Mouse (Mus musculus): ENCODE results near the gene Ndufc1.
"Not testable (repeated sequence)": the region's sequence is repeated elsewhere in the genome, so short reads cannot be mapped to it uniquely, and the experiment has no call there.

Ndufc1 gene

DNA sequence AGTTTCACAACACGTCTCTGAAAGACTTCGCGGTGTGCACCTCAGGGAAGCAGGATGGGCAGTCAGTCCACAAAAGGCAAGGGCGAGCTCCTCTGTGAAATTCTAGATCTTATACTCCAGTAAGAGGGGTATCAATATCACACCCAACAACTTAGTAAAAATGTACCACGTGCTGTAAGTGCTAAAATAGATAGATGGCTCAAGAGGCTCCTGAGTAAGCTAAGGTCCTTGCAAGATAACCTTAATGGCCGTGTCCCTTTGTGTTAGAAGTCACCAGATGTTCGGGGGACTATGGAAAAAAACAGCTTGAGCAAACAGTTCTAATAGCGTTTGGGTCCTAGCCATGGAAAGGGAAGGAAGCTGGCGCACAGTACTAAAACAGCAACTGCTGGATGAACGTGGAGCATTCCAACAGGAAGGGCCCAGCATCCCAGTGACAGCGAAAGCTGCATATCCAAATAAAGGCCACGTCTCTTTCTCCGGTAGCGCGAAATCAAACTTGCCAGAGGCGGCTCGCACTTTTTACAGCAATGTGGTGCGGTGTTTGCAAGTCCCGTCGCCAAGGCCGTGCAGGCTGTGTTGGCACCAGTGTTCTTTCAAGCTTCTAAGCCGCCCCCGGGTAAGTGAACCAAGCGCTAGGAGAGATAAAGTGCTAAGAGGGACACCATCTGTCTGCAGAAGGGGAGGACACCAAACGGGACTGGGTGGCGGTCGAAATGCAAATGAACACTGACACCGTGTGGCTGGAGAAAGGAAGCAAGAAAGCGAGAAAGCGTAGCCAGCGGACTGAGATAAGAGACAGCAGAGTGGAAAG, 43.9 kb downstream of the Ndufc1 start:
- peak; percentile 72 for DNase-seq

DNA sequence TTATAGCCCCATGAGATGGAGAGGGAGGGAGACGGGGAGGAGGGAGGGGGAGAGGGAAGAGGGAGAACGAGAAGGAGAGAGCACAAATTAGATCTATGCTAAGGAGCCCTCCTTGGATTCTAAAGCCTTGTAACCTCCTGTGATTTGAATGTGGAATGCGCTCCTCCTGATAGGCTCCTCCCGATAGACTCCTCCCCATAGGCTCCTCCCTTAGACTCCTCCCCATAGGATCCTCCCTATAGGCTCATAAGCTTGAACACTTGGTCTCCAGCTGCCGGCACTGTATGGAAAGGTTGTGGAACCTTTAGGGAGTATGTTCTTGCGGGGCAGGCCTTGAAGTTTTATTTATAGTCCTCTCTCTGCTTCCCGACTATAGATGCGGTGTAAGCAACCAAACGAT, 47.7 kb downstream of the Ndufc1 start:
- no peak for DNase-seq

DNA sequence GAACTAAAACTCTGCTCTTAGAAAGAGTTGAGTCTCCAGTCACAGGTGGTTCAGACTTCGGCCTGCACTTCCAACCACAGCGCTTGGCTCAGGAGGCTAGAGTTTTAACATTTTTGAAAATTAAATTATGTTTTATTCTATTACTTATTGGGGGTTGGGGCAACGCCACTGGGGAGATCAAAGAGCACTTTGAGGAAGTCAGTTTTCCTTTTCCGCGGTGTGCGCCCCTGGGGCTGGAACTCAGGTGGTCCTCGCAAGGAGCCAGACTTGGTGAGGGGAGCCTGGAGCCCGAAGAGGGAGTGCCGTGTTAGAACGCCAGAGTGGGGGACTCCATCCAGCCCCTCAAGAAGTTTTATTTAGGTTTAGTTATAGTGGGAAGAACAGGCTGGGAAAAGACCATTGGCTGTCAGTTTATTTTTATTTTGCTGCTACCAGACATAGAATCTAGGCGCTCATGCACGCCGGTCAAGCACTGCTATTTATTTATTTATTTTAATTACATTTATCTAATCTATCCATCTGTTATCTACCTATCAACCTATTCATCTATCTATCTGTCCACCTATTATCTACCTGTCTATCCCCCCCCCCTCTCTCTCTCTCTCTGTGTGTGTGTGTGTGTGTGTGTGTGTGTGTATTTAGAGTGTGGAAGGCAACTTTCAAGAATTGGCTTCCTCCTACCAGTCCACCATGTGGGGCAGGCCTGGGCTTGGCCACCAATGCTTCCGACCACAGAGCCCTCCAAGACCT, 49.1 kb downstream of the Ndufc1 start:
- DNase-seq = no peak

DNA sequence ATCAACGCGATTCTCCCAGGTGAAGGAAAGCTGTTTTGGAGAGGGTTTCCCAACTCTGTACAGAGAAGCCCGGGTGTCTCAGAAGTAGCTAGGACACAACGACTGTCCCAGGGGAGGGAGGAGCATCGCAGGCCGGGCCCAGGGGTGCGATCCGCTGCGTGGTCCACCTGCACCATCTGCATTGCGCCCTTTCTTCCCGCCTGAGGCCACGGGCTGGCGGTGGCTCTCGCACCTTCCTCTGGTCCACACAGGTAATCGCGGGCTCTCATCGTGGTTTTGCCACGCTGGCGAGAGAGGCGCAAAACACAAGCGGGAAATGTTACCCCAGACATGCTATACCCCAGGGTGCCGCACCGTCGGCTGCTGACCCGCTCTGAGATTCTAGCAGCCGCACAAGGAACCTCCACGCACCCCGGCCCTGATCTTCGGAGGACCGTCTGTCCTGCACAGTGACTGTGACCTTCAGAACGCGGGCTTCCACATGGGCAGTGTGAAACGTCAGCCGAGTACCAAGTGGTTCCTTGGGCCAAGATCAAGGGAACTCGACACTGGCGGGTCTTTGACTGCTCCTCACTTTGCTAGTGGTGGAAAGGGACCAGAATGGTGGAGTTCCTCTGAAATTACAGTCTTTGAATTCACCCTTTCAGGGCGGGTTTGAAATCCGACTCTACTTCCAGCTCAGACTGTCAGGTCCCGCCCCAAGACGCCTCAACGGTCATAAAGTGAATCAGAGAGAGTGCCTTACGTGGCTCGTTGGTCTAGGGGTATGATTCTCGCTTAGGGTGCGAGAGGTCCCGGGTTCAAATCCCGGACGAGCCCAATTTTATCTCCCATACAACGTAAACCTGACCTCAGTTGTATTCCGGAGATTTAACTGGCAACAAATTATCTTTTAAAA, 49.9 kb downstream of the Ndufc1 start:
- peak; percentile 38 for DNase-seq

DNA sequence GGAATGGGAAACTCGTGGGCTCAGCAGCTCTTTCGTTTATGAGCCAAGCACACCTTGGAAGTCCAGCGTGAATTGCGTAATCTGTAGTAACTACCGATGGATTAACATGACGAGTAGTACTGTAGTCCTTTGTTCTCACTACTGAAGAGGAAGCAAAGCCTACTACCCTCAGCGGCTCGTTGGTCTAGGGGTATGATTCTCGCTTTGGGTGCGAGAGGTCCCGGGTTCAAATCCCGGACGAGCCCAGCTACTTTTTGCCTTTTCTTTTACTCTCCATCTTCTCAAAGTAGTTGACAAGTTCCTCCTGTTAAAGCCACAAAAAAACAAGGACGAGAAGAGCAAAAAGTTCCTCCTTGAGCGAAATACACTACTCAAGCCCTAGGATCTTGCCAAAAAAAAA, 50.6 kb downstream of the Ndufc1 start:
- peak; percentile 59 for DNase-seq

DNA sequence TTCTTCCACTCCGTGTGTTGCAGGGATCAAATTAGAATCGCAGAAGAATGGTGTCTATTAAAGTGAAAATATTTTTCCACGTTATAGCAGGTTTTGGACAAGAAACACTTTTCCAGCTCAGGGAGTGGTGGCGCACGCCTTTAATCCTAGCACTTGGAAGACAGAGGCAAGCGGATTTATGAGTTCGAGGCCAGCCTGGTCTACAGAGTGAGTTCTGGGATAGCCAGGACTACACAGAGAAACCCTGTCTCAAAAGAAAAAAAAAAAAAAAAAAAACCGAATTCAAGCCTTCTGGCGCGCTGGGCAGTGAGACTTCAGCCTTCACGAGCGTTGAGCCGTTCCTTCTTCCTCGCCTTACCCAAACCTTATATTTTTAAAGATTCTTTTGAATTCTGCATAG, 51.2 kb downstream of the Ndufc1 start:
- no peak for DNase-seq

DNA sequence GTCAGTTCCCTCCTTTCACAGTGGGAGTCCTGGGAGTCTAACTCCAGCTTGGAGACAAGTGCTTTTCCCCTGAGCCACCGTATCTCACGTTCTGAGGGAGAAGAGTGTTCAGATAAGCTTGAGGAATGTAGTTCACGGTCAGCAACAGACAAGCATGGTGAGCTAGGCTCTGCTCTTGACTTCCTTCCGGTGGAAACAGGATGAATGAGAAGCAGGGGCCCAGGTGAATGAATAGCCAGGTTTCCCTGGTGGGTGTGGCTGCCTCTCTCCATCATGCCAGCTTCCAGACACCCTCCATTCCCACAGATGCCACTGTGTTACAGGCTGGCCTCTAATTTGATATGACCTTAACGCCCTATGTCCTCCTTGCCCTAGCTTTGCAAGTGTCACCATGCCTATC, 51.7 kb downstream of the Ndufc1 start:
- DNase-seq = no peak

DNA sequence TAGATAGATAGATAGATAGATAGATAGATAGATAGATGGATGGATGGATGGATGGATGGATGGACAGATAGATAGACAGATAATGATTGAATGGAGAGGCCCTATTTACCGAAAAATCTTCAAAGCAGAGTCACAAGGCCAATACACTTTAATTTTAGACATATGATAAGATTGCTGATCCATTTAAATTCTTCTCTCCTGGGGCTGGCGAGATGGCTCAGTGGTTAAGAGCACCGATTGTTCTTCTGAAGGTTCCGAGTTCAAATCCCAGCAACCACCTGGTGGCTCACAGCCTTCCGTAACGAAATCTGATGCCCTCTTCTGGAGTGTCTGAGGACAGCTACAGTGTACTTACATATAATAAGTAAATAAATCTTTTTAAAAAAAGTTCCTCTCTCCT, 53.8 kb downstream of the Ndufc1 start:
- DNase-seq = not testable (repeated sequence)

Measured in kidney, adult 9 months (tissue).